Mouse (Mus musculus): ENCODE data around the gene Psmd14. TPM values are rescaled to one million over a fixed set of nuclear protein-coding genes. Genes with fewer than 3 reads are reported as not detected.

Gene Psmd14
- polyA plus RNA-seq, 1 experiment from 2014 or later = 120 TPM

- Histone ChIP-seq H3K9me3 (ENCODE audit: control insufficient read depth) (no peaks in the 10 kb centered on the region), H3K4me2 (replicated peaks; ENCODE audit: low read depth) (no peak overlapping the region), H3K9ac (ENCODE audit: low read depth, low read length) (no peak overlapping the region), H3K4me1 (replicated peaks; ENCODE audit: control insufficient read depth, insufficient read depth, low read length) (no peaks in the 10 kb centered on the region), H3K4me3 (ENCODE audit: low read depth, low read length) (no peak overlapping the region), H3K27ac (ENCODE audit: low read depth, low read length) (no peak overlapping the region), H3K36me3 (ENCODE audit: control insufficient read depth, insufficient read depth) (no peaks in the 10 kb centered on the region), H3K27me3 (replicated peaks; ENCODE audit: control insufficient read depth, insufficient read depth, low read length) (no peaks in the 10 kb centered on the region)
- ATAC-seq = no peak
- TF ChIP-seq CTCF (IDR thresholded peaks at IDR 0.05; ENCODE audit: low read depth) = no peak
- 60% methylated on average over 2 of the region's 2 CpGs for WGBS
Measured at GRCm38 (mm10) chr2:61751286-61751685, 39.8 kb downstream of the Psmd14 start.

GRCm38 (mm10) chr2:61752362-61752761, 40.9 kb downstream of the Psmd14 start:
- H3K9ac ChIP-seq (ENCODE audit: low read depth, low read length) = no peak overlapping the region
- H3K4me1 ChIP-seq (replicated peaks; ENCODE audit: control insufficient read depth, insufficient read depth, low read length) = no peaks in the 10 kb centered on the region
- H3K27me3 ChIP-seq (replicated peaks; ENCODE audit: control insufficient read depth, insufficient read depth, low read length) = no peaks in the 10 kb centered on the region
- H3K4me3 ChIP-seq (ENCODE audit: low read depth, low read length) = no peak overlapping the region
- no peak for ATAC-seq
- no peak overlapping the region for H3K4me2 ChIP-seq (replicated peaks; ENCODE audit: low read depth)
- no peak overlapping the region for H3K27ac ChIP-seq (ENCODE audit: low read depth, low read length)
- H3K36me3 ChIP-seq (ENCODE audit: control insufficient read depth, insufficient read depth) = no peaks in the 10 kb centered on the region
- H3K9me3 ChIP-seq (ENCODE audit: control insufficient read depth) = no peaks in the 10 kb centered on the region
- no peak for TF ChIP-seq CTCF (IDR thresholded peaks at IDR 0.05; ENCODE audit: low read depth)

GRCm38 (mm10) chr2:61754989-61755388, 43.5 kb downstream of the Psmd14 start:
- no peaks in the 10 kb centered on the region for H3K36me3 ChIP-seq (ENCODE audit: control insufficient read depth, insufficient read depth)
- no peak overlapping the region for H3K9ac ChIP-seq (ENCODE audit: low read depth, low read length)
- H3K9me3 ChIP-seq (ENCODE audit: control insufficient read depth) = no peaks in the 10 kb centered on the region
- ATAC-seq = no peak
- no peak for TF ChIP-seq CTCF (IDR thresholded peaks at IDR 0.05; ENCODE audit: low read depth)
- no peak overlapping the region for H3K4me3 ChIP-seq (ENCODE audit: low read depth, low read length)
- no peak overlapping the region for H3K27ac ChIP-seq (ENCODE audit: low read depth, low read length)
- no peaks in the 10 kb centered on the region for H3K4me1 ChIP-seq (replicated peaks; ENCODE audit: control insufficient read depth, insufficient read depth, low read length)
- H3K4me2 ChIP-seq (replicated peaks; ENCODE audit: low read depth) = no peak overlapping the region
- H3K27me3 ChIP-seq (replicated peaks; ENCODE audit: control insufficient read depth, insufficient read depth, low read length) = no peaks in the 10 kb centered on the region

- Histone ChIP-seq H3K4me2 (replicated peaks; ENCODE audit: low read depth) (no peak overlapping the region), H3K9me3 (ENCODE audit: control insufficient read depth) (no peaks in the 10 kb centered on the region), H3K4me1 (replicated peaks; ENCODE audit: control insufficient read depth, insufficient read depth, low read length) (no peaks in the 10 kb centered on the region), H3K36me3 (ENCODE audit: control insufficient read depth, insufficient read depth) (no peaks in the 10 kb centered on the region; the same call in 1 of the 2 replicates), H3K27ac (ENCODE audit: low read depth, low read length) (no peak overlapping the region), H3K27me3 (replicated peaks; ENCODE audit: control insufficient read depth, insufficient read depth, low read length) (no peaks in the 10 kb centered on the region), H3K4me3 (ENCODE audit: low read depth, low read length) (no peak overlapping the region), H3K9ac (ENCODE audit: low read depth, low read length) (no peak overlapping the region)
- 86% methylated on average over 5 of the region's 5 CpGs for WGBS
- no peak for ATAC-seq
- TF ChIP-seq CTCF (IDR thresholded peaks at IDR 0.05; ENCODE audit: low read depth) = no peak
Measured at GRCm38 (mm10) chr2:61759234-61759855, 47.9 kb downstream of the Psmd14 start.

- WGBS = 78% methylated on average over 3 of the region's 3 CpGs
- no peaks in the 10 kb centered on the region for H3K4me1 ChIP-seq (replicated peaks; ENCODE audit: control insufficient read depth, insufficient read depth, low read length)
- no peak for ATAC-seq
Measured at GRCm38 (mm10) chr2:61760044-61760443, 48.5 kb downstream of the Psmd14 start.

GRCm38 (mm10) chr2:61764470-61765105, 53.1 kb downstream of the Psmd14 start:
- H3K9ac ChIP-seq (ENCODE audit: low read depth, low read length) = no peak overlapping the region
- WGBS = 85% methylated on average over 6 of the region's 6 CpGs
- no peak for ATAC-seq

More at GRCm38 (mm10) chr2:61760044-61760443, 48.5 kb downstream of the Psmd14 start:
- Histone ChIP-seq H3K9ac (ENCODE audit: low read depth, low read length) (no peak overlapping the region), H3K27me3 (replicated peaks; ENCODE audit: control insufficient read depth, insufficient read depth, low read length) (no peaks in the 10 kb centered on the region), H3K4me3 (ENCODE audit: low read depth, low read length) (no peak overlapping the region), H3K9me3 (ENCODE audit: control insufficient read depth) (no peaks in the 10 kb centered on the region), H3K27ac (ENCODE audit: low read depth, low read length) (no peak overlapping the region), H3K36me3 (ENCODE audit: control insufficient read depth, insufficient read depth) (no peaks in the 10 kb centered on the region; the same call in 1 of the 2 replicates), H3K4me2 (replicated peaks; ENCODE audit: low read depth) (no peak overlapping the region)
- TF ChIP-seq CTCF (IDR thresholded peaks at IDR 0.05; ENCODE audit: low read depth) = no peak

More at GRCm38 (mm10) chr2:61764470-61765105, 53.1 kb downstream of the Psmd14 start:
- no peak overlapping the region for H3K4me3 ChIP-seq (ENCODE audit: low read depth, low read length)
- no peaks in the 10 kb centered on the region for H3K27me3 ChIP-seq (replicated peaks; ENCODE audit: control insufficient read depth, insufficient read depth, low read length)
- H3K4me2 ChIP-seq (replicated peaks; ENCODE audit: low read depth) = no peak overlapping the region
- H3K27ac ChIP-seq (ENCODE audit: low read depth, low read length) = no peak overlapping the region; the same call in 1 of the 2 replicates
- H3K4me1 ChIP-seq (replicated peaks; ENCODE audit: control insufficient read depth, insufficient read depth, low read length) = no peaks in the 10 kb centered on the region
- H3K36me3 ChIP-seq (ENCODE audit: control insufficient read depth, insufficient read depth) = no peaks in the 10 kb centered on the region; the same call in 1 of the 2 replicates
- no peak for TF ChIP-seq CTCF (IDR thresholded peaks at IDR 0.05; ENCODE audit: low read depth)
- H3K9me3 ChIP-seq (ENCODE audit: control insufficient read depth) = no peaks in the 10 kb centered on the region
